ENCODE assay signal across 8 mouse cellular contexts in the genomic region with DNA sequence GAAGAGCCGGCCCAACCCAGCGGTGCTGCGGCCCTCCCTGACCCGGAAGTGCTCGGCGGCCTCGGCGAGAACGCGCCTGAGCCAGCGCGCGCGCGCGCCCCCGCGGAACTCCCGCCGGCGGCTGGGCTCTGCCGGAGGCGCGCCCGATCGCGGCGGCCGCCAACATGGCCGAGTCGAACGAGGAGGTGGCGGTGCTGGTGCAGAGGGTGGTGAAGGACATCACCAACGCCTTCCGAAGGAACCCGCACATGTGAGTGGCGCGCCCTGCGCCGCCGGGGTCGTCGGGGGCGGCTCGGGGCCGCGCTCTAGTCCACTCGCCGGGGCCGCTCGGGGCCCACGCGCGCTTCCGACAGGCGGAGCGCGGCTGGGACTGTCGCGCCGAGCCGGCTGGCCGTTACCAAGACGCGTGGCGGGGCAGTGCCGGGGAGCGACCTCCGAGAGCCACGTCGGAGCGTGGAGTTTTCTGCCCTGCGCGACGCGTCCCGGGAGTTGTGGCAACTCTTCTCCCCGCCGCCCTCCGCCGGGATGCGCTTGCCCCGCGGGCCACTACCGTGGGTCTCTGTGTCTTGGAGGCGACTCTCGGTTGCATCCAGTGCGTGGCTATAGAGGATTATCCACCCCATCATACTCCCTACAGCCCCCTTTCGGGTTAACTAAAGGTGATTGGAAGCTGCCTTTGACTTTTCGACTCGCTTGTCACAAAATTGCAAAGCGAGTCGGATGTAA. TPM values are rescaled to one million over a fixed set of nuclear protein-coding genes. Genes with fewer than 3 reads are reported as not detected.
DNase-seq lines count a peak whose midpoint lies in the region; ATAC-seq and TF ChIP-seq lines count a peak whose summit lies in the region.

Gene Ptar1 (plus strand): TSS at position 134 of the 726 bp plus-strand sequence.

- ATAC-seq in heart, embryonic 16.5 days (replicated peaks; ENCODE audit: extremely low read depth, insufficient read depth, low FRiP score) = peak; percentile 95
- peak; percentile 98 for ATAC-seq in liver, embryonic 15.5 days (ENCODE audit: insufficient read depth)
- ATAC-seq in neural tube, embryonic 11.5 days (ENCODE audit: insufficient read depth, low FRiP score, low TSS enrichment) = peak; percentile 93
- peak; percentile 97 for ATAC-seq in stomach, embryonic 16.5 days (ENCODE audit: insufficient read depth, low FRiP score)

- peak within 1 kb of the TSS; percentile 98 for H3K9ac ChIP-seq in heart, embryonic 16.5 days (ENCODE audit: low read length)
- H3K9ac ChIP-seq in liver, embryonic 15.5 days = peak within 1 kb of the TSS; percentile 85
- peak within 1 kb of the TSS; percentile 97 for H3K9ac ChIP-seq in neural tube, embryonic 11.5 days (ENCODE audit: low read length)
- peak within 1 kb of the TSS; percentile 96 for H3K9ac ChIP-seq in stomach, embryonic 16.5 days (ENCODE audit: low read length)

- H3K4me3 ChIP-seq in E14TG2a.4 (replicated peaks; ENCODE audit: low read length) = peak within 1 kb of the TSS; percentile 94
- H3K4me3 ChIP-seq in forebrain, embryonic 10.5 days = peak within 1 kb of the TSS; percentile 88
- peak within 1 kb of the TSS; percentile 93 for H3K4me3 ChIP-seq in heart, embryonic 16.5 days (ENCODE audit: low read length)
- peak within 1 kb of the TSS; percentile 94 for H3K4me3 ChIP-seq in liver, embryonic 15.5 days (replicated peaks)
- peak within 1 kb of the TSS; percentile 82 for H3K4me3 ChIP-seq in neural tube, embryonic 11.5 days (ENCODE audit: low read depth, low read length)
- peak within 1 kb of the TSS; percentile 89 for H3K4me3 ChIP-seq in stomach, embryonic 16.5 days (replicated peaks; ENCODE audit: low read length)

- H3K27me3 ChIP-seq in E14TG2a.4 (ENCODE audit: insufficient read depth, low read length) = no peaks in the 10 kb centered on the region
- no peaks in the 10 kb centered on the region for H3K27me3 ChIP-seq in forebrain, embryonic 10.5 days (ENCODE audit: poor library complexity, severe bottlenecking)
- no peaks in the 10 kb centered on the region for H3K27me3 ChIP-seq in heart, embryonic 16.5 days (ENCODE audit: control insufficient read depth, insufficient read depth, low read length)
- no peaks in the 10 kb centered on the region for H3K27me3 ChIP-seq in liver, embryonic 15.5 days
- H3K27me3 ChIP-seq in neural tube, embryonic 11.5 days (ENCODE audit: control insufficient read depth, insufficient read depth, low read length) = no peaks in the 10 kb centered on the region
- H3K27me3 ChIP-seq in stomach, embryonic 16.5 days (ENCODE audit: control insufficient read depth, insufficient read depth, low read length) = no peaks in the 10 kb centered on the region

- peak within 1 kb of the TSS; percentile 86 for H3K4me2 ChIP-seq in heart, embryonic 16.5 days (ENCODE audit: low read depth, low read length)
- H3K4me2 ChIP-seq in liver, embryonic 15.5 days = peak within 1 kb of the TSS; percentile 89
- H3K4me2 ChIP-seq in neural tube, embryonic 11.5 days (ENCODE audit: low read depth) = peak within 1 kb of the TSS; percentile 48
- H3K4me2 ChIP-seq in stomach, embryonic 16.5 days (ENCODE audit: low read depth, low read length) = peak within 1 kb of the TSS; percentile 75

- peak within 1 kb of the TSS; percentile 99 for H3K27ac ChIP-seq in forebrain, embryonic 10.5 days
- peak within 1 kb of the TSS; percentile 95 for H3K27ac ChIP-seq in heart, embryonic 16.5 days (ENCODE audit: low read length)
- H3K27ac ChIP-seq in liver, embryonic 15.5 days (replicated peaks) = peak within 1 kb of the TSS; percentile 86
- peak within 1 kb of the TSS; percentile 91 for H3K27ac ChIP-seq in neural tube, embryonic 11.5 days (ENCODE audit: low read depth, low read length)
- H3K27ac ChIP-seq in stomach, embryonic 16.5 days (ENCODE audit: low read length) = peak within 1 kb of the TSS; percentile 95

- DNase-seq in c-Kit-positive CD71-negative TER-119-negative erythroid progenitor cells, embryonic 14.5 days (ENCODE audit: low read depth) = peak; percentile 62
- DNase-seq in forebrain, embryonic 10.5 days (ENCODE audit: extremely low spot score, low spot score) = peak; percentile 88
- peak; percentile 90 to 95 for DNase-seq in kidney, postnatal 25 days
- peak; percentile 93 for DNase-seq in neural tube, embryonic 11.5 days (ENCODE audit: low spot score)

- under 1% methylated on average over 93 of the region's 93 CpGs for WGBS in forebrain, embryonic 10.5 days
- WGBS in heart, embryonic 16.5 days = under 1% methylated on average over 93 of the region's 93 CpGs
- under 1% methylated on average over 77 of the region's 93 CpGs for WGBS in liver, embryonic 15.5 days (ENCODE audit: insufficient replicate concordance)
- WGBS in neural tube, embryonic 11.5 days = under 1% methylated on average over 75 of the region's 93 CpGs
- WGBS in stomach, embryonic 16.5 days = under 1% methylated on average over 89 of the region's 93 CpGs

- H3K36me3 ChIP-seq in E14TG2a.4 (ENCODE audit: insufficient read depth, low read length) = no peaks in the 10 kb centered on the region
- H3K36me3 ChIP-seq in forebrain, embryonic 10.5 days (replicated peaks) = peaks cover 8% of the 10 kb centered on the region; the same call in 1 of the 2 replicates
- H3K36me3 ChIP-seq in heart, embryonic 16.5 days (ENCODE audit: control insufficient read depth, insufficient read depth) = no peaks in the 10 kb centered on the region
- H3K36me3 ChIP-seq in liver, embryonic 15.5 days (replicated peaks) = no peaks in the 10 kb centered on the region
- H3K36me3 ChIP-seq in neural tube, embryonic 11.5 days (ENCODE audit: control insufficient read depth, insufficient read depth, low read length) = no peaks in the 10 kb centered on the region
- no peaks in the 10 kb centered on the region for H3K36me3 ChIP-seq in stomach, embryonic 16.5 days (ENCODE audit: control insufficient read depth, insufficient read depth, low read length)

- H3K4me1 ChIP-seq in E14TG2a.4 (replicated peaks; ENCODE audit: low read depth, low read length) = peaks cover 29% of the 10 kb centered on the region
- H3K4me1 ChIP-seq in forebrain, embryonic 10.5 days = peaks cover 40% of the 10 kb centered on the region
- H3K4me1 ChIP-seq in heart, embryonic 16.5 days (ENCODE audit: control insufficient read depth, insufficient read depth, low read length) = peaks cover 8% of the 10 kb centered on the region
- H3K4me1 ChIP-seq in liver, embryonic 15.5 days (replicated peaks) = peaks cover 7% of the 10 kb centered on the region
- H3K4me1 ChIP-seq in neural tube, embryonic 11.5 days (ENCODE audit: control insufficient read depth, insufficient read depth, low read length) = peaks cover 5% of the 10 kb centered on the region; the same call in 1 of the 2 replicates
- no peaks in the 10 kb centered on the region; the same call in 1 of the 2 replicates for H3K4me1 ChIP-seq in stomach, embryonic 16.5 days (ENCODE audit: control insufficient read depth, insufficient read depth, low read length)

- TF ChIP-seq CTCF in E14TG2a.4 (conservative IDR thresholded peaks at IDR 0.05; ENCODE audit: low read length) = no peak

- no peaks in the 10 kb centered on the region for H3K9me3 ChIP-seq in E14TG2a.4 (ENCODE audit: low read length)
- H3K9me3 ChIP-seq in forebrain, embryonic 10.5 days = no peaks in the 10 kb centered on the region
- no peaks in the 10 kb centered on the region for H3K9me3 ChIP-seq in heart, embryonic 16.5 days (replicated peaks; ENCODE audit: control insufficient read depth, low read length)
- H3K9me3 ChIP-seq in liver, embryonic 15.5 days (replicated peaks) = no peaks in the 10 kb centered on the region
- no peaks in the 10 kb centered on the region for H3K9me3 ChIP-seq in neural tube, embryonic 11.5 days (ENCODE audit: control insufficient read depth, low read length)
- no peaks in the 10 kb centered on the region for H3K9me3 ChIP-seq in stomach, embryonic 16.5 days (replicated peaks; ENCODE audit: control insufficient read depth, low read length)

RNA-seq across cellular contexts. Expression of gene Ptar1, which starts in this region (rescaled TPM):
- polyA plus RNA-seq in forebrain, embryonic 10.5 days (2016; fragmentation: Nextera tagmentation; extraction: Ambion mirVana) = 7.8 and 8.0 TPM in 2 replicates
- polyA plus RNA-seq in heart, embryonic 16.5 days (2015; fragmentation: Nextera tagmentation; extraction: Ambion mirVana) = 3.4 and 6.6 TPM in 2 replicates
- 2.8 and 3.7 TPM in 2 replicates for polyA plus RNA-seq in liver, embryonic 15.5 days (2015; fragmentation: Nextera tagmentation; extraction: Ambion mirVana)
- polyA plus RNA-seq in neural tube, embryonic 11.5 days (2014; fragmentation: Nextera tagmentation; extraction: Ambion mirVana) = 7.5 and 10.4 TPM in 2 replicates
- 4.3 and 5.4 TPM in 2 replicates for polyA plus RNA-seq in stomach, embryonic 16.5 days (2015; fragmentation: Nextera tagmentation; extraction: Ambion mirVana)

Comparison
In these comparisons a context has a peak if more than half of its experiments do, and no peak if none do; other contexts are left out.
1. Peak in every context shown above with its lines: DNase-seq, ATAC-seq, H3K4me3 ChIP-seq and H3K27ac ChIP-seq.